ENCODE assay signal across 8 mouse cellular contexts in genomic region chr1:43006051-43006514, GRCm38 (mm10). TPM values are rescaled to one million over a fixed set of nuclear protein-coding genes. Genes with fewer than 3 reads are reported as not detected.
DNase-seq lines count a peak whose midpoint lies in the region; ATAC-seq lines count a peak whose summit lies in the region.
"Had no signal": no experiment of that assay in that cellular context is flagged by ENCODE, and none has a peak within 500 bp of the region (broad histone marks: within the 10 kb centered on the region; RNA-seq: fewer than 3 reads in every experiment).

No protein-coding gene starts in this region.

- no peaks in the 10 kb centered on the region for H3K27me3 ChIP-seq in neural tube, embryonic 11.5 days (ENCODE audit: control insufficient read depth, insufficient read depth, low read length)
- H3K27me3 ChIP-seq: liver, embryonic 13.5 days had no signal

- H3K4me1 ChIP-seq in neural tube, embryonic 11.5 days (ENCODE audit: control insufficient read depth, insufficient read depth, low read length) = 0 out of 2 replicates have a peak, but pooled peaks cover 3% of the 10 kb centered on the region
- H3K4me1 ChIP-seq: liver, embryonic 13.5 days had no signal

- H3K4me3 ChIP-seq in neural tube, embryonic 11.5 days (ENCODE audit: low read depth, low read length) = no peak overlapping the region
- H3K4me3 ChIP-seq: liver, embryonic 13.5 days had no signal

- H3K27ac ChIP-seq in neural tube, embryonic 11.5 days (ENCODE audit: low read depth, low read length) = no peak overlapping the region
- H3K27ac ChIP-seq: liver, embryonic 13.5 days had no signal

- no peak overlapping the region for H3K9ac ChIP-seq in neural tube, embryonic 11.5 days (ENCODE audit: low read length)
- H3K9ac ChIP-seq: liver, embryonic 13.5 days had no signal

- intact Hi-C loops in left cerebral cortex, postnatal 4 days (cut with DNase I) = no loop called here

- H3K4me2 ChIP-seq in neural tube, embryonic 11.5 days (ENCODE audit: low read depth) = no peak overlapping the region
- H3K4me2 ChIP-seq: liver, embryonic 13.5 days had no signal

- no peaks in the 10 kb centered on the region for H3K9me3 ChIP-seq in neural tube, embryonic 11.5 days (ENCODE audit: control insufficient read depth, low read length)
- H3K9me3 ChIP-seq: liver, embryonic 13.5 days had no signal

- ATAC-seq in neural tube, embryonic 11.5 days (ENCODE audit: insufficient read depth, low FRiP score, low TSS enrichment) = peak; percentile 60; the same call in 1 of the 2 replicates
- ATAC-seq in megakaryocyte, adult 5-6 weeks (ENCODE audit: poor library complexity, severe bottlenecking) = no peak

- no peaks in the 10 kb centered on the region for H3K36me3 ChIP-seq in neural tube, embryonic 11.5 days (ENCODE audit: control insufficient read depth, insufficient read depth, low read length)
- H3K36me3 ChIP-seq: liver, embryonic 13.5 days had no signal

- DNase-seq in neural tube, embryonic 11.5 days (ENCODE audit: low spot score) = peak; percentile 37
- no peak for DNase-seq in neural tube, embryonic 10.5 days (ENCODE audit: extremely low spot score, low spot score)
- peak; percentile 13 to 55 for DNase-seq in frontal cortex, adult 2 months (ENCODE audit: extremely low spot score in 1 of 2, low spot score in 1 of 2)
- peak; percentile 1 for DNase-seq in left cerebral cortex, postnatal 4 days
- no peak for DNase-seq in testis, postnatal 14 days (ENCODE audit: low spot score)
- no peak for DNase-seq in spleen, adult 18-20 months
- DNase-seq: liver, embryonic 13.5 days had no signal

- 64% methylated on average over 13 of the region's 13 CpGs for WGBS in neural tube, embryonic 11.5 days

RNA-seq across cellular contexts. Expression of gene Gpr45, which starts 53.4 kb away (rescaled TPM):
- polyA plus RNA-seq in neural tube, embryonic 11.5 days (2014; fragmentation: Nextera tagmentation; extraction: Ambion mirVana) = 11.2 and 11.5 TPM in 2 replicates
- polyA plus RNA-seq in frontal cortex, adult 2 months (2012; rRNA removed) = 9.7 and 12.4 TPM in 2 replicates
- total RNA-seq in left cerebral cortex, postnatal 4 days (2021) = 10 to 100 TPM; 26.6 to 28.3 TPM
- total RNA-seq in megakaryocyte, adult 5-6 weeks (2015) = not detected in 2 replicates
- total RNA-seq in megakaryocyte, adult 5-6 weeks (2017) = not detected in 2 replicates

Comparison
In these comparisons a context has a peak if more than half of its experiments do, and no peak if none do; other contexts are left out.
1. DNase-seq: peak in neural tube, embryonic 11.5 days (single experiment), frontal cortex, adult 2 months (2 of 2) and left cerebral cortex, postnatal 4 days (single experiment); none in neural tube, embryonic 10.5 days (single experiment), testis, postnatal 14 days (single experiment) and spleen, adult 18-20 months (0 of 2).
2. RNA of gene Gpr45, which starts 53.4 kb away (total RNA-seq): 26.6 to 28.3 TPM in left cerebral cortex, postnatal 4 days; not detected in megakaryocyte, adult 5-6 weeks; every median in the first group is over 10 times any median in the second.